Mouse (Mus musculus) neural tube, embryonic 14.5 days (tissue): ENCODE data around the gene Dnah9. TPM values are rescaled to one million over a fixed set of nuclear protein-coding genes. Genes with fewer than 3 reads are reported as not detected.

Source experiments
- ATAC-seq: fragments of 200-750 bp; cut with Nextera tagmentation; 2 replicates; pipeline ENCODE4 v1.8.0; 2017; ENCODE audit warnings: low read depth, mild to moderate bottlenecking, moderate TSS enrichment, moderate library complexity
- H3K27ac ChIP-seq: fragments of 300-500 bp; sonication (generic); 2 replicates; pipeline ENCODE4 v1.5.1; 2014; ENCODE audit warnings: low read depth, mild to moderate bottlenecking, control low read depth, low read length, moderate library complexity, mixed read lengths
- H3K27me3 ChIP-seq: fragments of 300-500 bp; sonication (generic); 2 replicates; pipeline ENCODE4 v1.6.1; 2014; ENCODE audit warnings: low read length; ENCODE audit not compliant: control insufficient read depth, insufficient read depth
- H3K36me3 ChIP-seq: fragments of 300-500 bp; sonication (generic); 2 replicates; pipeline ENCODE4 v1.6.1; 2014; ENCODE audit warnings: low read length, mixed read lengths; ENCODE audit not compliant: control insufficient read depth, insufficient read depth
- H3K4me1 ChIP-seq: fragments of 300-500 bp; sonication (generic); 2 replicates; pipeline ENCODE4 v1.6.1; 2014; ENCODE audit warnings: low read length; ENCODE audit not compliant: control insufficient read depth, insufficient read depth
- H3K4me2 ChIP-seq: fragments of 300-500 bp; sonication (generic); 2 replicates; pipeline ENCODE4 v1.6.1; 2014; ENCODE audit warnings: mild to moderate bottlenecking, low read depth, low read length, control low read depth
- H3K4me3 ChIP-seq: fragments of 300-500 bp; sonication (generic); 2 replicates; pipeline ENCODE4 v1.5.1; 2014; ENCODE audit warnings: low read depth, low read length, control low read depth, mixed read lengths
- H3K9ac ChIP-seq: fragments of 300-500 bp; sonication (generic); replicated peaks from 2 replicates; pipeline ENCODE4 v1.6.1; 2014; ENCODE audit warnings: low read depth, mild to moderate bottlenecking, control low read depth, low read length, mixed read lengths
- H3K9me3 ChIP-seq: fragments of 300-500 bp; sonication (generic); 2 replicates; pipeline ENCODE4 v1.6.1; 2016; ENCODE audit warnings: low read length; ENCODE audit not compliant: control insufficient read depth
- WGBS: fragments of 180-500 bp; shearing (Covaris S2); extraction: QIAGEN DNeasy Blood & Tissue Kit; methylation state at CpG from one replicate; pipeline ENCODE4 v1.1.7; 2014; 5-methylcytosine and 5-hydroxymethylcytosine counted together
- polyA plus RNA-seq: library from polyadenylated mRNA; unstranded; fragments of >200 nt; fragmentation: Nextera tagmentation; extraction: Ambion mirVana; gene quantifications from 2 replicates; pipeline ENCODE4 v1.2.1, GENCODE M21; 2014

Gene Dnah9
- polyA plus RNA-seq, 1 experiment from 2014 or later, result 3.4 TPM

- H3K4me2 ChIP-seq, result no peak overlapping the region
- H3K4me3 ChIP-seq, result no peak overlapping the region
- WGBS, result 89% methylated on average over 2 of the region's 2 CpGs
- no peak overlapping the region for H3K27ac ChIP-seq
- H3K9me3 ChIP-seq, result no peaks in the 10 kb centered on the region
- H3K9ac ChIP-seq, result no peak overlapping the region
- no peak for ATAC-seq
- H3K4me1 ChIP-seq, result no peaks in the 10 kb centered on the region
- H3K36me3 ChIP-seq, result no peaks in the 10 kb centered on the region
- no peaks in the 10 kb centered on the region for H3K27me3 ChIP-seq
These were observed 286.9 kb downstream of the Dnah9 start for GRCm38 (mm10) chr11:65881465-65881864.

GRCm38 (mm10) chr11:65877146-65877775, 291.1 kb downstream of the Dnah9 start:
- Histone ChIP-seq H3K4me1 (no peaks in the 10 kb centered on the region), H3K27me3 (no peaks in the 10 kb centered on the region), H3K27ac (no peak overlapping the region), H3K9me3 (no peaks in the 10 kb centered on the region), H3K4me2 (no peak overlapping the region), H3K36me3 (no peaks in the 10 kb centered on the region), H3K4me3 (no peak overlapping the region), H3K9ac (no peak overlapping the region)
- ATAC-seq, result no peak
- 26% methylated on average over 1 of the region's 1 CpGs for WGBS

GRCm38 (mm10) chr11:65861476-65861875, 306.9 kb downstream of the Dnah9 start:
- H3K27me3 ChIP-seq, result no peaks in the 10 kb centered on the region
- no peak for ATAC-seq
- no peak overlapping the region for H3K9ac ChIP-seq
- H3K4me1 ChIP-seq, result no peaks in the 10 kb centered on the region
- H3K27ac ChIP-seq, result no peak overlapping the region
- WGBS, result 51% methylated on average over 4 of the region's 4 CpGs
- no peak overlapping the region for H3K4me3 ChIP-seq
- no peaks in the 10 kb centered on the region for H3K36me3 ChIP-seq
- H3K4me2 ChIP-seq, result no peak overlapping the region
- no peaks in the 10 kb centered on the region for H3K9me3 ChIP-seq

GRCm38 (mm10) chr11:65852066-65852465, 316.3 kb downstream of the Dnah9 start:
- Histone ChIP-seq H3K4me1 (no peaks in the 10 kb centered on the region), H3K9ac (no peak overlapping the region), H3K4me3 (no peak overlapping the region), H3K4me2 (no peak overlapping the region), H3K27me3 (no peaks in the 10 kb centered on the region), H3K36me3 (no peaks in the 10 kb centered on the region), H3K27ac (no peak overlapping the region), H3K9me3 (no peaks in the 10 kb centered on the region)
- ATAC-seq, result peak; percentile 78; the same call in 1 of the 2 replicates
- WGBS, result 22% methylated on average over 1 of the region's 1 CpGs

- Histone ChIP-seq H3K4me1 (no peaks in the 10 kb centered on the region), H3K27me3 (no peaks in the 10 kb centered on the region), H3K27ac (no peak overlapping the region), H3K36me3 (no peaks in the 10 kb centered on the region), H3K4me2 (no peak overlapping the region), H3K4me3 (no peak overlapping the region), H3K9ac (no peak overlapping the region), H3K9me3 (no peaks in the 10 kb centered on the region)
- 79% methylated on average over 5 of the region's 5 CpGs for whole genome bisulfite sequencing
- no peak for ATAC-seq
These were observed 321.9 kb downstream of the Dnah9 start for GRCm38 (mm10) chr11:65846446-65846845.

GRCm38 (mm10) chr11:65838999-65839398, 329.4 kb downstream of the Dnah9 start:
- no peak overlapping the region for H3K27ac ChIP-seq
- H3K4me1 ChIP-seq, result no peaks in the 10 kb centered on the region
- 58% methylated on average over 8 of the region's 8 CpGs for WGBS

GRCm38 (mm10) chr11:65824556-65824955, 343.8 kb downstream of the Dnah9 start:
- H3K27me3 ChIP-seq, result no peaks in the 10 kb centered on the region
- no peak overlapping the region for H3K27ac ChIP-seq
- no peak overlapping the region for H3K4me3 ChIP-seq
- H3K9me3 ChIP-seq, result no peaks in the 10 kb centered on the region
- H3K9ac ChIP-seq, result no peak overlapping the region
- H3K36me3 ChIP-seq, result peaks cover 27% of the 10 kb centered on the region
- no peak for ATAC-seq
- no peak overlapping the region for H3K4me2 ChIP-seq
- no peaks in the 10 kb centered on the region for H3K4me1 ChIP-seq
- 88% methylated on average over 3 of the region's 3 CpGs for WGBS

More at GRCm38 (mm10) chr11:65838999-65839398, 329.4 kb downstream of the Dnah9 start:
- no peak for ATAC-seq
- H3K4me3 ChIP-seq, result no peak overlapping the region
- no peaks in the 10 kb centered on the region for H3K27me3 ChIP-seq
- no peak overlapping the region for H3K9ac ChIP-seq
- no peak overlapping the region for H3K4me2 ChIP-seq
- no peaks in the 10 kb centered on the region for H3K36me3 ChIP-seq
- H3K9me3 ChIP-seq, result no peaks in the 10 kb centered on the region

- ATAC-seq, result peak; percentile 82
- Histone ChIP-seq H3K4me1 (no peaks in the 10 kb centered on the region), H3K27me3 (no peaks in the 10 kb centered on the region), H3K9me3 (no peaks in the 10 kb centered on the region), H3K36me3 (peaks cover 19% of the 10 kb centered on the region), H3K4me3 (no peak overlapping the region), H3K9ac (no peak overlapping the region), H3K4me2 (no peak overlapping the region), H3K27ac (no peak overlapping the region)
- WGBS, result 10% methylated on average over 7 of the region's 7 CpGs
These were observed 347.5 kb downstream of the Dnah9 start for GRCm38 (mm10) chr11:65820877-65821276.

- Histone ChIP-seq H3K9me3 (no peaks in the 10 kb centered on the region), H3K36me3 (peaks cover 25% of the 10 kb centered on the region), H3K27me3 (no peaks in the 10 kb centered on the region), H3K4me2 (no peak overlapping the region), H3K4me3 (no peak overlapping the region), H3K27ac (no peak overlapping the region), H3K4me1 (no peaks in the 10 kb centered on the region), H3K9ac (no peak overlapping the region)
- ATAC-seq, result peak; percentile 51
- WGBS, result 74% methylated on average over 5 of the region's 5 CpGs
These were observed 348.1 kb downstream of the Dnah9 start for GRCm38 (mm10) chr11:65820280-65820679.
